Mouse (Mus musculus) right cerebral cortex, postnatal 4 days (tissue): ENCODE measurements at regions not wholly inside any gene's neighbourhood (a gene's known extent, or its start where the extent isn't known, plus 50 kb on each side); places are given as distances from the start of the nearest gene placed in this dataset.

Experiments
- DNase-seq: peaks from one replicate; pipeline ENCODE4 v3.0.0-alpha.2; 2022

DNA sequence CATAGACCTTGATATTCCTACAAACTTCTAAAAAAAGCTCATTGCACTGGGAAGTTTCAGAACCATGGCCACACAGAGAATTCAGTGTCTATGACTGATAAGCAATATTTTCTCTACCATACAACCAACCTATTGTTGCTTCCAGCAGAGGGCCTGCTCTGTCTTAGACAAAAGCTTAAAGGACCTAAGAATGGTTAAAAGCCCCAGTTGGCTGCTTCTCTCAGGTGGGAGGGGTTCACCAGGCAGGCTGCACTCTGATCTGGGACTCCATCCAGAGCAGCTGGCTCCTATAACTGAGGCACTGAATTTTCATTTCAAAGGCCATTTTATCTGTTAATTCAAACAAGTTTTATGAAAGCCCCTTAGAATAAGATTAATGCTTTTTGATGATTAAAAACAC lies 82.1 kb upstream of the Impad1 start:
- peak; percentile 6 for DNase-seq

DNA sequence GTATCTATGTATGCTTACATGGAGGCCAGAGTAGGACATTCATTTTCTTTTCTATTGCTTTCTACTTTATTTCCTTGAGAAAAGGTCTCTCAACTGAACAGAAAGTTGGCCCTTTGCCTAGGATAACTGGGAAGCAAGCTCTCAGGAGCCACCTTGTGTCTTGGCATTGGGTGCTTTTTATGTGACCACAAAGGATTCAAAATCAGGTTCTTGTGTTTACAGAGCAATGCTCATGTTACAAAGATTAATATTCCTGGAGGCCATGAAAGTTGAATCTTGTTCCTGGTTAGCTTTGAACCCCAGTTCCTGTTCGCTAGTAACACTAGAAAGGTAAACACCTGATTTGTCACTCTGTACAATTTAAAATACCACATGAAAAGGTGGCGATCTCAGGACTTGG lies 65.2 kb upstream of the Impad1 start:
- DNase-seq, result no peak
